Mouse (Mus musculus) B cell, adult 67 days (primary cell): ENCODE data around the gene Fancb. TPM values are rescaled to one million over a fixed set of nuclear protein-coding genes. Genes with fewer than 3 reads are reported as not detected.

ENCODE experiments used
- total RNA-seq, 2 experiments: library from RNA; stranded (reverse); gene quantifications; 4 replicates each; pipeline ENCODE4 v1.2.4; 2023

Gene Fancb
- total RNA-seq: 1 to 10 TPM; 3.7 to 5.2 TPM

DNA sequence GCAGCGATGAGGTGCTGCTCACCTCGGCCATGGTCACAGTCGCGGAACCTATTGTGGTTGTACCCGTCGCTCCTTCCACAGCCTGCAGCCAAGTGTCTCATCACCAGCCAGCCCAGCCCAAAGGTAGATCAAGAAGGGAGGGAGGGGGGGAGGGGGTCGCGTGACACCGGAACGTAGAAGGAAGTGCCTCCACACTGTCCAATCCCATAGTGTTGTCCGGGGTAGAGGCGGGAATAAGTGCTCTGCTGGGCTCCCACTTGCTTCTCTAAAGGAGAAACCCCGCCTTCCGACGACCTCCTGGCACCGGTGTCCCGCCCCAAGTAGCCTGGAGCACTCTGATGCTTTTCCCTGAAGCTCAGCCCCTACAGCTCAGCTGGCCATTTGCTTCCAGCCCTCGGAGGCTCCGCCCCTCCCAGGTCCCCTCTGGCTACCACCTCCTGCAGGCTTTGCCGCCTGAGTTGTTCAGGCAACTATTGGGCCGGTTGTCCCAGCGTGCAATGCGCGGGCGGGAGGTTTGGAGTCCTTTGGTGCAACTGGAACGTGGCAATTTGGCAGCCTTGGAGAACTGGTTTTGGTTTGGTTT lies at the start of gene Fancb, which contains the start of gene Mospd2:
Gene Fancb (plus strand): TSS at position 400 of the 583 bp plus-strand sequence.
Gene Mospd2 (minus strand): TSS at position 183 of the 583 bp plus-strand sequence.

DNA sequence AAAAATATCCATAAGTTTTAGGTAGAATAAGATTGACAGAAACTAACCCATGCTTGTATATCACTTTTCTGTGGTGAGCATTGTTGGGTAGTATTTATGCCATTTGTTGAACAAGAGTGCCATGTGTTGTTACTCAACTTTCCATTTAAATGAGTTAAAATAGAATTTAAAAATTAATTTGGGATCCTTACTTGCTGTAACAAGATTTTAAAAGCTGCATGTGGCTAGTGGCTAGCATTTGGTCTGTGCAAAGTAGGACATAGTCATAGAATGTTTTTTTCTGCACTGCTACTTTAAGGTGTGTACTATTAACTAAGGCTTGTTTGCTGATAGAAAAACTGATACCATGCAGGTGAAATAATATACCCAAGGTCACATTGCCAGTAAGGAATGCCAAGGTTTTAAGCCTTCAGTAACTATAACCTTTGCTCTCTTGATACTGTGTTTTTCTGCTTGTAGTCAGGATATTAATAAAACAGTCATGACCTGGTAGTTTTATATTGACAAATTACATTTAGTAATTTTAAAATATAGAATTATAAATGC lies 24.5 kb downstream of the Fancb start, which contains the start of gene Gm17604:
Gene Gm17604 (minus strand): TSS at position 51 of the 546 bp plus-strand sequence.

Other genes with a start within 250 kb of the Fancb start
- gene Mospd2, start 217 bp upstream of the Fancb start, total RNA-seq: 10 to 100 TPM; 23.1 to 28.3 TPM
- not detected for gene Gm17604, start 24.2 kb downstream of the Fancb start, total RNA-seq